Mouse (Mus musculus) hematopoietic stem cell, adult 5-6 weeks (primary cell): Measurements from ENCODE around the gene Cyp4a30b. TPM values are rescaled to one million over a fixed set of nuclear protein-coding genes. Genes with fewer than 3 reads are reported as not detected.
"Not testable (repeated sequence)": the region's sequence is repeated elsewhere in the genome, so short reads cannot be mapped to it uniquely, and the experiment has no call there.

Experiments
- ATAC-seq, 2 experiments: fragments of 125-278 bp in 1 of 2; replicated peaks in 1 of 2; 2 replicates each; pipeline ENCODE4 v1.8.0; 2016 to 2017; ENCODE audit warnings: inconsistent platforms in 2 of 2, mild to moderate bottlenecking in 2 of 2, moderate number of reproducible peaks in 2 of 2, low read depth in 1 of 2, moderate TSS enrichment in 1 of 2; ENCODE audit not compliant: low FRiP score in 2 of 2, poor library complexity in 2 of 2, severe bottlenecking in 2 of 2, insufficient read depth in 1 of 2, low TSS enrichment in 1 of 2
- total RNA-seq: library from RNA; stranded (forward); fragments of 172-1452, 232-1000 nt; gene quantifications from 2 replicates; pipeline ENCODE4 v1.2.3, GENCODE M21; 2017

Gene Cyp4a30b
- not detected in 2 replicates for total RNA-seq

- ATAC-seq, result no peak
These were observed at the start of gene Cyp4a30b for GRCm38 (mm10) chr4:115452304-115452703. Cyp4a30b (plus strand) TSS chr4:115452604.

- ATAC-seq, result not testable (repeated sequence)
These were observed 41.1 kb upstream of the Cyp4a30b start, which contains the start of gene Cyp4a12b for GRCm38 (mm10) chr4:115411324-115411723. Cyp4a12b (plus strand) TSS chr4:115411624.

- ATAC-seq, result no peak
These were observed 1.7 kb upstream of the Cyp4a30b start for GRCm38 (mm10) chr4:115450577-115451137.

GRCm38 (mm10) chr4:115473585-115473984, 21.2 kb downstream of the Cyp4a30b start:
- ATAC-seq, result not testable (repeated sequence)

- ATAC-seq, result peak in 1 of 2 experiments; percentile 45; a peak in 2 of 4 replicates
These were observed 23.6 kb downstream of the Cyp4a30b start for GRCm38 (mm10) chr4:115476051-115476450.

- ATAC-seq, result peak; percentile 25 to 53; a peak in 2 of 4 replicates
These were observed 28.7 kb downstream of the Cyp4a30b start for GRCm38 (mm10) chr4:115481006-115481652.

- ATAC-seq, result no peak
These were observed 43.6 kb downstream of the Cyp4a30b start, which contains the start of gene Cyp4a14 for GRCm38 (mm10) chr4:115496001-115496400. Cyp4a14 (minus strand) TSS chr4:115496142.

GRCm38 (mm10) chr4:115497466-115497865, 45.1 kb downstream of the Cyp4a30b start:
- ATAC-seq, result no peak

GRCm38 (mm10) chr4:115513964-115514363, 61.6 kb downstream of the Cyp4a30b start:
- not testable (repeated sequence) for ATAC-seq

GRCm38 (mm10) chr4:115518000-115518399, 65.6 kb downstream of the Cyp4a30b start, which contains the start of gene Cyp4a10:
Cyp4a10 (plus strand) TSS chr4:115518264.
- ATAC-seq, result not testable (repeated sequence)

- no peak for ATAC-seq
These were observed 67.0 kb downstream of the Cyp4a30b start for GRCm38 (mm10) chr4:115519444-115519843.

Other genes starting within 250 kb of the Cyp4a30b start
- not detected in 2 replicates for gene Cyp4a29, start 210.5 kb upstream of the Cyp4a30b start, total RNA-seq
- gene Cyp4a12a, start 153.6 kb upstream of the Cyp4a30b start, total RNA-seq, result not detected in 2 replicates
- gene Cyp4a12b, start 41.0 kb upstream of the Cyp4a30b start, total RNA-seq, result not detected in 2 replicates
- not detected in 2 replicates for gene Cyp4a14, start 43.5 kb downstream of the Cyp4a30b start, total RNA-seq
- gene Cyp4a10, start 65.7 kb downstream of the Cyp4a30b start, total RNA-seq, result not detected in 2 replicates
- not detected in 2 replicates for gene Cyp4a31, start 111.0 kb downstream of the Cyp4a30b start, total RNA-seq
- not detected in 2 replicates for gene Cyp4a32, start 148.4 kb downstream of the Cyp4a30b start, total RNA-seq
- 0.94 and 1.2 TPM in 2 replicates for gene Cyp4b1, start 195.1 kb downstream of the Cyp4a30b start, total RNA-seq